Mouse (Mus musculus): ENCODE results near the gene Zcrb1. TPM values are rescaled to one million over a fixed set of nuclear protein-coding genes. Genes with fewer than 3 reads are reported as not detected.

Zcrb1 gene
- 169 and 172 TPM in 2 replicates for polyA plus RNA-seq (2016; fragmentation: Nextera tagmentation; extraction: Ambion mirVana)

DNA sequence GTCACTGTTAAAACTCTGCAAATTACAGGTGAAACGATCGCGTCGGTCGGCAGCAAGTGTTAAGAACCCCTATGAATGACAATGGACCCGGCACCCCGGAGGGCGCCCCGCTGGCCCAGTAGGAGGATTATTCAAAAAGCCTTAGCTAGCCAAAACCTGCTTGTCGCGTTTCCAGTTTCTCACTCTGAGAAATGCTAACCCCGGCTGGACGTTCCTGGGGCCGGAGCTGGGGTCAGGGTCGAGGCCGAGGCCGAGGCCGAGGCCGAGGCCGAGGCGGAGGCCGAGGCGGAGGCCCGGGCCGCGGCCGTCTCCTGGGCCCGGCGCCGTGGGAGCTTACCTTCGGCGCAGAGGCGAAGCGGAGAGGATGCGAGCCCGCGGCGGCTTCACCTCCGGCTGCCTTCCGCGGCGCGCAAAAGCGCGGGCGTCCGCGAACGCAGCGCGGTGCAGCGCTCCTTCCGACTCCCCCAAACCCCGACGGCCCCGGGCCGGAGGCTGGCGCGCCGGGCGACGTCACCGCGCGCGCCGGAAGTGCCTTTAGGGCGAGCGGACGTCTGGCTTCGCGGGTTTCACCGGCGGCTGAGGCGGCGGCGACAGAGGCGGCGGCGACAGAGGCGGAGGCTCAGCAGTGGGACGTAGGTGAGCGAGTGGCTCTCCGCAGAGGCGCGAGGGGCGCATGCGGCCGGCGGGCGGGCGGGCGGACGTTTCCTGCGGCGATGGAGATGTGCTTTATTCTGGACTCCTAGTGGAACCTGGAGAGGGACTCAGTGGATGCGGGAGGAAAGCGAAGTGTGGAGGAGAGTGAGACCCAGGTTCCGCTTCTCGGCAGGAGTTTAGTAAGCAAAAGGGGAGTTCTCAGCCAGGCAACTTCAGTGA, at the start of gene Zcrb1, which contains the start of gene Pphln1:
Gene Zcrb1, minus strand, starts transcription at position 509 of the 873 bp plus-strand sequence.
Gene Pphln1, plus strand, starts transcription at position 525 of the 873 bp plus-strand sequence.
- peak; percentile 95 for ATAC-seq (ENCODE audit: low FRiP score)
- H3K27me3 ChIP-seq, result no peaks in the 10 kb centered on the region
- peak within 1 kb of the TSS; percentile 97 for H3K4me3 ChIP-seq (replicated peaks)
- H3K27ac ChIP-seq, result peak within 1 kb of the TSS; percentile 85
- H3K36me3 ChIP-seq (replicated peaks), result peaks cover 22% of the 10 kb centered on the region
- no peaks in the 10 kb centered on the region for H3K9me3 ChIP-seq
- H3K9ac ChIP-seq, result peak within 1 kb of the TSS; percentile 91
- under 1% methylated on average over 100 of the region's 100 CpGs for WGBS
- peaks cover 34% of the 10 kb centered on the region for H3K4me1 ChIP-seq
- peak within 1 kb of the TSS; percentile 72 for H3K4me2 ChIP-seq

DNA sequence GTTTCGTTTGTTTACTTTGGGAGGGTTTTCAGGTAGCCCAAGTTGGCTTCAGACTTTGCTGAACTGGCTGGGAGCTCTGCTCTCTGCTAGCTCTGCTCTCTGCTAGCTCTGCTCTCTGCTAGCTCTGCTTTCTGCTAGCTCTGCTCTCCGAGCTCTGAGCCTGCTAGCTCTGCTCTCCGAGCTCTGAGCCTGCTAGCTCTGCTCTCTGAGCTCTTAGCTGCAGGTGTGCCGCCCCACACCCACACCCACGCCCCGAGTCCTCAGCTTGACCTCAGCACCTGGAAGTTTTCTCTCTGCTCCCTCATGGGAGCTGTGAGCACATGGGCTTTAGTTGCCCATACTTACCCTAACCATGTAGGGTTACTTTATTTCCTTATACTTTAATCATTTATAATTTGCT, 45.5 kb upstream of the Zcrb1 start:
- H3K9me3 ChIP-seq, result no peaks in the 10 kb centered on the region
- no peak overlapping the region for H3K4me3 ChIP-seq (replicated peaks)
- H3K4me1 ChIP-seq, result no peaks in the 10 kb centered on the region
- H3K9ac ChIP-seq, result no peak overlapping the region
- ATAC-seq (ENCODE audit: low FRiP score), result no peak
- H3K4me2 ChIP-seq, result no peak overlapping the region
- no peaks in the 10 kb centered on the region for H3K27me3 ChIP-seq
- WGBS, result 95% methylated on average over 6 of the region's 6 CpGs
- no peak overlapping the region for H3K27ac ChIP-seq
- H3K36me3 ChIP-seq (replicated peaks), result peaks cover 42% of the 10 kb centered on the region

DNA sequence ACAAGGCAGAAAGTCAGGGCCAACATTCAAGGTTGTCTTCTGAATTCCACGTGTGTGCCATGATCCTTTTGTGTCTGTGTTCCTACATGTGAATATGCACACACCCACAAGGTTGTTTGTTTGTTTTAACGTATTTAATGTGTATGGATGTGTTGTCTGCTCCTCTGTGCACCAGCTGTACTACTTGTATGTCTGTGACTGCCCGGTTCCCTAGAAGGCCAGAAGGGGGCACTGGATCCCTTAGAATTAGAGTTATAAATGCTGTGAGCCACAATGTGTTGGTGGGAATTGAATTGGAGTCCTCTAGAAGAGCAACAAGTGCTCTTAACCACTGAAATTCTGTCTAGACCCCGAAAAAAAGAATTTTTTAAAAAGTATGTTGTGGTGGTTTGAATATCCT, 44.1 kb upstream of the Zcrb1 start:
- Histone ChIP-seq H3K27me3 (no peaks in the 10 kb centered on the region), H3K4me1 (no peaks in the 10 kb centered on the region), H3K36me3 (replicated peaks) (peaks cover 38% of the 10 kb centered on the region), H3K9ac (no peak overlapping the region), H3K27ac (no peak overlapping the region), H3K4me2 (no peak overlapping the region), H3K9me3 (no peaks in the 10 kb centered on the region), H3K4me3 (replicated peaks) (no peak overlapping the region)
- no peak for ATAC-seq (ENCODE audit: low FRiP score)
- 91% methylated on average over 4 of the region's 4 CpGs for WGBS

DNA sequence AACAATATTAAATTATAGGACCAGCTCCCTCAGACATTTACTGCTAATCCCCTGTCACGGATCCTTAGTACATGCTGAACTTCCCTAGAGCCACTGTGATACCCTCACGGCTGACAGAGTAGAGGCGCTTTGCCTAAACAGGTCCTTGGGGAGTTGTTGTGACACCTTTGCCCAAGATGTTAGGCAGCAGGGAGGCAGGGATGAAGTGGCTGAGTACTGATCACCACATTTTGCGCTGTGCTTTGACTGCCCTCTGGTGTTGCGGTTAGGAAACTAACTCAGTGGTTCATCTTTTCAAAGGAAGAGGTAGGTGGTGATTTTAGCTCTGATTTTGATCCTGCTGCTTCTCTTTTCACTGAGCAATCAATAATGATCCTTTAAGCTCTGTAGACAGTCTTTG, 40.5 kb upstream of the Zcrb1 start:
- ATAC-seq (ENCODE audit: low FRiP score), result 0 out of 2 replicates have a peak, but pooled peaks have one; percentile 20
- peaks cover 24% of the 10 kb centered on the region for H3K36me3 ChIP-seq (replicated peaks)
- H3K27me3 ChIP-seq, result no peaks in the 10 kb centered on the region
- 45% methylated on average over 5 of the region's 5 CpGs for WGBS
- H3K27ac ChIP-seq, result no peak overlapping the region
- H3K4me1 ChIP-seq, result no peaks in the 10 kb centered on the region
- no peaks in the 10 kb centered on the region for H3K9me3 ChIP-seq
- H3K9ac ChIP-seq, result no peak overlapping the region
- H3K4me2 ChIP-seq, result no peak overlapping the region
- H3K4me3 ChIP-seq (replicated peaks), result no peak overlapping the region

DNA sequence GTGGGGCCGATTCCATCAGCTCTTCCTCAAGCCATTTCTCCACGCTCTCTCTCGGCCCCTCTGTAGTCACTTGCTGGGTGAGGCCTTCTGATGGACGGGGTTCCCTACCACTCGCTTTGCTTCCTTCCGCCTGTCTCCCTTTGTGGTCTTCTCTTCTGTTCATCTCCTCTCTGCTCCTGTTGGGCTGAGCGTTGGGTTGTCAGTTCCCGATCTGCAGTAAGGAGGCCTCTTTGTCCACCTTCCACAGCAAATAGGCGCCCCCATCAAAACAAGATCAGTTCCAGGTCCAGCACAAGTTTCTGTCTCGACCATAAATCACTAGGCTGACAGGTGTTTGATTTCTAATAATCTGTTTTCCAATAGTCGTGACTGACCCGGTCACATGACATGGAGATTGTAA, 37.9 kb upstream of the Zcrb1 start:
- Histone ChIP-seq H3K27ac (no peak overlapping the region), H3K36me3 (replicated peaks) (peaks cover 7% of the 10 kb centered on the region), H3K4me3 (replicated peaks) (no peak overlapping the region), H3K27me3 (no peaks in the 10 kb centered on the region), H3K4me1 (no peaks in the 10 kb centered on the region), H3K9me3 (no peaks in the 10 kb centered on the region), H3K9ac (no peak overlapping the region), H3K4me2 (no peak overlapping the region)
- WGBS, result 91% methylated on average over 12 of the region's 12 CpGs
- ATAC-seq (ENCODE audit: low FRiP score), result no peak

DNA sequence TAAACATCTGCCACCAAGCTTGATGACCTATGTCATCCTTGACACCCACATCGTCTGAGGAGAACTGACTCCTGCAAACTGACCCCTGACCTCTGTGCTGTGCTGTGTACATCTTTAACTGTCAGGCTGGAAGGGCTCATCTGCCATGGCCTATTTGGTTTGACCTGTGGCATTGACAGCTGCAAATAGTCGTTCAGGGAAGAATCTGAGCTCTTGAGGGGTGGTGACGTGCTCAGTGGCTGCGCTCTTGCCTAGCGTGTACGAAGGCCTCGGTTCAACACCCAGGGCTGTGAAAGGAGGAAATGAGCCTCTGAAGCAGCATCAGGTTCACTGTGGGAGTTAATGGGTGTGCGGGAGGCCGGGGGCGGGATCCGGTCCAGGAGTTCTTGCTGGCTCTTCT, 35.7 kb upstream of the Zcrb1 start:
- no peak overlapping the region for H3K9ac ChIP-seq
- no peak overlapping the region for H3K27ac ChIP-seq
- WGBS, result 80% methylated on average over 11 of the region's 11 CpGs
- H3K4me2 ChIP-seq, result no peak overlapping the region
- no peak for ATAC-seq (ENCODE audit: low FRiP score)
- H3K4me1 ChIP-seq, result no peaks in the 10 kb centered on the region
- H3K4me3 ChIP-seq (replicated peaks), result no peak overlapping the region
- no peaks in the 10 kb centered on the region for H3K27me3 ChIP-seq
- no peaks in the 10 kb centered on the region for H3K9me3 ChIP-seq
- H3K36me3 ChIP-seq (replicated peaks), result peaks cover 7% of the 10 kb centered on the region

DNA sequence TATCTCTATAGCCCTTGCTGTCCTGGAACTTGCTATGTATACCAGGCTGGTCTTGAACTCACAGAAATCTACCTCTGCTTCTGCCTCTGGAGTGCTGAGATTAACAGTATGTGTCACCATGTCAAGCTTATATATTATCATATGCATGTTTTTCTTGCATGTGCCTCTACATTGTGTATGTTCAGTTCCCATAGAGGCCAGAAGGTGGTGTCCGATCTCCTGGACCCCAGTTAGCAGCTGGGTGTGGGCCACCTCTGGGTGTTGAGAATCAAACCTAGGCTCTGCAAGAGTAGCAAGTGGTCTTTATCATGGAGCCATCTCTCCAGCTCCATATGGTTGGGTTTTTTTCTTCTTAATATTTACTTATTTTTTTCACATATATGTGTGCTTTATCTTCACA, 24.4 kb upstream of the Zcrb1 start:
- Histone ChIP-seq H3K4me3 (replicated peaks) (no peak overlapping the region), H3K4me2 (no peak overlapping the region), H3K9me3 (no peaks in the 10 kb centered on the region), H3K27me3 (no peaks in the 10 kb centered on the region), H3K36me3 (replicated peaks) (peaks cover 23% of the 10 kb centered on the region), H3K27ac (no peak overlapping the region), H3K4me1 (no peaks in the 10 kb centered on the region), H3K9ac (no peak overlapping the region)
- WGBS, result 93% methylated on average over 1 of the region's 1 CpGs
- ATAC-seq (ENCODE audit: low FRiP score), result no peak

DNA sequence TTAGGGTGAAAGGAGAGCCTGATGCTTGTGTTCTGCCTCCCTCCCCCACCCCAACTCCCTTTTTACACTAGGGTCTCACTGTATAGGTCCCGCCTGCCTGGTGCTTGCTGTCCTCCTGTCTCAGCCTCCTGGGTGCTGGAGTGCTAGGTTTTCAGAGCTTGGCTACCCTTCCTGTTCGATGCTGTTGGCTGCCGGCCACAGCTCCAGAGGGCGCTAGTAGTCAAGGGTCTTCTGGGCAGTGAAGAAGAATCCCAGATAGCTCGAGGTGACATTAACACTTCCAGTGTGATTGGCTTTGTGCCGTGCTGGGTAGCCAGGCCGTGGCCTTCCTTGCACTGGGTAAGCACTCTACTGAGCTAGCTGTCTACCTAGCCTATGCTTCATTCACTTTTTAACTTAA, 22.5 kb upstream of the Zcrb1 start:
- no peak overlapping the region for H3K4me2 ChIP-seq
- no peaks in the 10 kb centered on the region for H3K27me3 ChIP-seq
- H3K36me3 ChIP-seq (replicated peaks), result peaks cover 21% of the 10 kb centered on the region
- no peak overlapping the region for H3K9ac ChIP-seq
- H3K27ac ChIP-seq, result no peak overlapping the region
- no peaks in the 10 kb centered on the region for H3K9me3 ChIP-seq
- WGBS, result 86% methylated on average over 7 of the region's 7 CpGs
- no peak for ATAC-seq (ENCODE audit: low FRiP score)
- H3K4me1 ChIP-seq, result no peaks in the 10 kb centered on the region
- H3K4me3 ChIP-seq (replicated peaks), result no peak overlapping the region

DNA sequence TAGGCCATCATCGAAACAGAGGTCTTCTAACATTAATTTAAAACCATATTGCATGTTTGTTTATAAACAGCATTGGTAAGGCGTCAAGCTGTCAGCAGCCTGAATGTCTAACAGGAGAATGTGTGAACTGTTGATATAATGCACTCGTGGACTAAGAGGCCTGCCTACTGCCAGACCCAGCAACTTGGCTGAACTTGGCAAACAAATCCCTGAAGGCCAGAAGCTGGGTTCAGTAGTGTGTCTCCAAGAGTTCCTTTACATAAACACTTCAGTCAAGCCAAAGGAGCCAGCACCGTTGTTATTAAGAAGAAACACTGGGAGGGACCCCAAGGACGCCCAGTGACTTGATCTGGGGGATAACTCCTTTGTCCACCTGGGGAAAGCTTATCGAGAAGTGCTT, 18.2 kb upstream of the Zcrb1 start:
- no peak overlapping the region for H3K27ac ChIP-seq
- ATAC-seq (ENCODE audit: low FRiP score), result no peak
- 91% methylated on average over 6 of the region's 6 CpGs for WGBS
- no peaks in the 10 kb centered on the region for H3K4me1 ChIP-seq
- H3K27me3 ChIP-seq, result no peaks in the 10 kb centered on the region
- no peak overlapping the region for H3K4me3 ChIP-seq (replicated peaks)
- no peaks in the 10 kb centered on the region for H3K9me3 ChIP-seq
- peaks cover 23% of the 10 kb centered on the region for H3K36me3 ChIP-seq (replicated peaks)
- H3K4me2 ChIP-seq, result no peak overlapping the region
- no peak overlapping the region for H3K9ac ChIP-seq

DNA sequence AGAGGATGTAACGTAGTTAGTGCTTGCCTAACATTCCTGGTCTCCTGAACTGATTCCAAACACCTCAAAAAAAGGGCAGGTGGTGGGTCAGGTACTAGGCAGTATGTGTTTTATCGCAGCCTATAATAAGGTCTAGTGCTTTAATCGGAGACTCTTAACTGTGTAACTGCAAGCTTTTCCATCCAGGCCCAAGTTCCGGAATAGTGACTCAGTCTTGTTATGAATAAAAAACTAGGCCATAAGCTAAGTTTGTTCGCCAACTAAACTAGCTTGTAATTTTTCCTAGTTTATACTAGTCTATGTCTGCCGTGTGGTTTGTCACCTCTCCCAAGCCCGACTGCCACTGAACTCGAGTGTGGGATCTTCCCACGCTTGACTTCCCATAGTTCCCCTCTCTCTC, 16.3 kb upstream of the Zcrb1 start:
- Histone ChIP-seq H3K27me3 (no peaks in the 10 kb centered on the region), H3K4me2 (no peak overlapping the region), H3K9me3 (no peaks in the 10 kb centered on the region), H3K4me1 (no peaks in the 10 kb centered on the region), H3K27ac (no peak overlapping the region), H3K9ac (no peak overlapping the region), H3K36me3 (replicated peaks) (peaks cover 27% of the 10 kb centered on the region), H3K4me3 (replicated peaks) (no peak overlapping the region)
- no peak for ATAC-seq (ENCODE audit: low FRiP score)
- WGBS, result 92% methylated on average over 9 of the region's 9 CpGs

DNA sequence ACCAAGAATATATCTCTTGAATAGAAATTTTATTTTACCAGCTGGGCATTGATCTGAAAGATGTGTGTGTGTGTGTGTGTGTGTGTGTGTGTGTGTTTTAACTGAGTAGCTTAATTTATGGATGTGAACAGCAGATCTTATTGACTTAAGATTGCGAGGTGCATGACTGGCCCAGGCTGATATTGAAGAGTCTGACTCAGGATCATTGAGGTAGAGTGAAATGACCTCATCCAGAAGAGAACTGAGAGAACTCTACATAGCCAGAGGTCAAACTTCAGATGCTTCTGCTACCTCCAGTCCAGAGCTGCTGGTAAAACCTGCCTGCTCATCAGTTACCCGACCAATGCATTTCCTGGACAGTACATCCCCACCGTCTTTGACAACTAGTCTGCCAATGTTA, 14.3 kb upstream of the Zcrb1 start:
- no peak overlapping the region for H3K9ac ChIP-seq
- 97% methylated on average over 3 of the region's 3 CpGs for WGBS
- H3K27ac ChIP-seq, result no peak overlapping the region
- H3K4me1 ChIP-seq, result no peaks in the 10 kb centered on the region
- no peak overlapping the region for H3K4me3 ChIP-seq (replicated peaks)
- peaks cover 27% of the 10 kb centered on the region for H3K36me3 ChIP-seq (replicated peaks)
- H3K27me3 ChIP-seq, result no peaks in the 10 kb centered on the region
- no peak overlapping the region for H3K4me2 ChIP-seq
- ATAC-seq (ENCODE audit: low FRiP score), result no peak
- H3K9me3 ChIP-seq, result no peaks in the 10 kb centered on the region

DNA sequence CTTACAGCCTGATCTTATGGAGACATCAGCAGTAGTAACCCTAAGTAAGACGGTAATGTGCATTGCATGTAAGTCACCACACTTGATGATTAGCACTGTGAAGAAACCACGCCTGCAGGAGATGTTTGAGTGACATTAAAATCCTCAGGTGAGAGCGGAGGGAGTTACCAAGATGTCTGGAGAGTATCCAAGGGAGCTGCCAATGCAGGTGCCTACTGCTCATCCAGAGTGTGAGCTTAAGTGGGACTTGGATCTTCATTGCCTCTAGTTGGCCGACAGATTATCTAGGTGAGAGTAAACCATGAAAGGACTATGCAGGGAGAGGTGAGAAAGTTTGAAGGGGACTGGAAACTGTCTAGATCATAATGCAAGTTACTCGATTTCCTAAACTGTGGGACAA, 8.4 kb upstream of the Zcrb1 start:
- Histone ChIP-seq H3K36me3 (replicated peaks) (peaks cover 7% of the 10 kb centered on the region), H3K4me1 (peaks cover 4% of the 10 kb centered on the region; the same call in 1 of the 2 replicates), H3K4me2 (no peak overlapping the region), H3K27ac (no peak overlapping the region), H3K4me3 (replicated peaks) (no peak overlapping the region), H3K9ac (no peak overlapping the region), H3K9me3 (no peaks in the 10 kb centered on the region), H3K27me3 (no peaks in the 10 kb centered on the region)
- 91% methylated on average over 5 of the region's 5 CpGs for whole genome bisulfite sequencing
- no peak for ATAC-seq (ENCODE audit: low FRiP score)

DNA sequence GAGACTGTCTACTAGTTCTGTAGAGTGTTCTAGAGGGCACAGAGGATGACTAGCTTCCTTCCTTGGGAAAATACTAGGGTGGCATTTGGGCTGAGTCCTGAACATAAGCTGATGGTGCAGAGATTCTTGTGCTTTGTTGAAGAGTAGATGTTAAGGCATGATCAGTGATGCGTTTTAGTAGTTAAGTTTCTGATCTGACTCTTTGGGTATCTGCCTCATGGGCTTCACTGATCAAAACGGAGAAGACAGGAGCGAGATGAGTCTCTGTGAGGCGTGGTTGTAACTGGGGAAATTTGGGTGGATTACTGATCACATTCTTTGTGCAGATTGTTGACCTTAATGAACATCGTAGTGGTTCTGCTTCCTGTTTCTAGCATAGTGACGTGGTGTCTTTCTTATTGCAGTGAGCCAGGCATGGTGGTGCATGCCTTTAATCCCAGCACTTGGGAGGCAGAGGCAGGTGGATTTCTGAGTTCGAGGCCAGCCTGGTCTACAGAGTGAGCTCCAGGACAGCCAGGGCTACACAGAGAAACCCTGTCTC, 7.4 kb upstream of the Zcrb1 start:
- no peak for ATAC-seq (ENCODE audit: low FRiP score)
- 93% methylated on average over 7 of the region's 7 CpGs for WGBS
- no peak overlapping the region for H3K9ac ChIP-seq

More for the DNA sequence above, 7.4 kb upstream of the Zcrb1 start:
- no peaks in the 10 kb centered on the region for H3K27me3 ChIP-seq
- no peak overlapping the region for H3K4me3 ChIP-seq (replicated peaks)
- no peak overlapping the region for H3K4me2 ChIP-seq
- H3K4me1 ChIP-seq, result peaks cover 5% of the 10 kb centered on the region; the same call in 1 of the 2 replicates
- no peaks in the 10 kb centered on the region for H3K9me3 ChIP-seq
- H3K36me3 ChIP-seq (replicated peaks), result peaks cover under 1% of the 10 kb centered on the region; the same call in 1 of the 2 replicates
- no peak overlapping the region for H3K27ac ChIP-seq

All from forebrain, embryonic 12.5 days (tissue).